Mouse (Mus musculus): ENCODE data around the gene Tmem51. TPM values are rescaled to one million over a fixed set of nuclear protein-coding genes. Genes with fewer than 3 reads are reported as not detected.

Tmem51 gene
- total and polyA plus RNA-seq, 3 experiments, result not detected

- no peak for TF ChIP-seq NELFE (IDR thresholded peaks at IDR 0.05; ENCODE audit: low read depth, low read length)
- no peak for TF ChIP-seq NRF1 (IDR thresholded peaks at IDR 0.05; ENCODE audit: insufficient read depth, low read depth, low read length, poor library complexity, severe bottlenecking)
- no peak for TF ChIP-seq ZKSCAN1 (IDR thresholded peaks at IDR 0.05; ENCODE audit: low read depth, low read length)
- TF ChIP-seq E2F4 (IDR thresholded peaks at IDR 0.05; ENCODE audit: borderline replicate concordance, low read depth, low read length), result no peak
- TF ChIP-seq TCF12 (IDR thresholded peaks at IDR 0.05; ENCODE audit: low read depth, low read length), result no peak
- TF ChIP-seq POLR2A (IDR thresholded peaks at IDR 0.05; ENCODE audit: control insufficient read depth in 1 of 2, insufficient read depth in 1 of 2, low read depth in 1 of 2, low read length in 2 of 2, poor library complexity in 1 of 2), result no peak
- TF ChIP-seq GATA1 (IDR thresholded peaks at IDR 0.05; ENCODE audit: low read depth, low read length), result no peak
- TF ChIP-seq RCOR1 (IDR thresholded peaks at IDR 0.05; ENCODE audit: low read depth, low read length), result no peak
- no peak for TF ChIP-seq USF1 (IDR thresholded peaks at IDR 0.05; ENCODE audit: low read depth, low read length)
- no peak for TF ChIP-seq POLR2AphosphoS2 (IDR thresholded peaks at IDR 0.05; ENCODE audit: low read length)
- TF ChIP-seq MAX (IDR thresholded peaks at IDR 0.05; ENCODE audit: low read length), result no peak
- no peak for TF ChIP-seq BHLHE40 (IDR thresholded peaks at IDR 0.05; ENCODE audit: borderline replicate concordance, low read depth, low read length)
- no peak for TF ChIP-seq CHD1 (IDR thresholded peaks at IDR 0.05; ENCODE audit: low read depth, low read length)
- no peak for TF ChIP-seq ZNF384 (IDR thresholded peaks at IDR 0.05; ENCODE audit: low read depth, low read length)
- TF ChIP-seq MXI1 (IDR thresholded peaks at IDR 0.05; ENCODE audit: low read depth, low read length), result no peak
- TF ChIP-seq TAL1 (IDR thresholded peaks at IDR 0.05; ENCODE audit: low read length), result no peak
- TF ChIP-seq MYB (IDR thresholded peaks at IDR 0.05; ENCODE audit: low read depth, low read length), result no peak
- TF ChIP-seq ZMIZ1 (IDR thresholded peaks at IDR 0.05; ENCODE audit: low read depth, low read length), result no peak
- no peak for TF ChIP-seq SMC3 (IDR thresholded peaks at IDR 0.05; ENCODE audit: low read depth, low read length)
- no peak for TF ChIP-seq MAFK (IDR thresholded peaks at IDR 0.05; ENCODE audit: borderline replicate concordance, low read depth, low read length)
- Histone ChIP-seq H3K9ac (ENCODE audit: control insufficient read depth, low read depth, low read length, poor library complexity, severe bottlenecking) (no peak overlapping the region), H3K4me1 (ENCODE audit: control insufficient read depth in 1 of 2, insufficient read depth in 2 of 2, low read length in 2 of 2) (no peaks in the 10 kb centered on the region), H3K9me3 (replicated peaks; ENCODE audit: insufficient read depth, low read length) (no peaks in the 10 kb centered on the region), H3K27ac (ENCODE audit: control insufficient read depth, low read depth, low read length) (no peak overlapping the region), H3K27me3 (ENCODE audit: control insufficient read depth in 1 of 2, insufficient read depth in 2 of 2, low read length in 2 of 2) (no peaks in the 10 kb centered on the region; a peak in 1 of 4 replicates), H3K79me2 (ENCODE audit: control insufficient read depth, insufficient read depth, low read length, poor library complexity) (no peaks in the 10 kb centered on the region), H3K36me3 (ENCODE audit: control insufficient read depth in 1 of 2, insufficient read depth in 2 of 2, low read length in 2 of 2) (no peaks in the 10 kb centered on the region), H3K4me3 (ENCODE audit: control insufficient read depth in 1 of 2, insufficient read depth in 1 of 2, low read depth in 2 of 2, low read length in 2 of 2) (no peak overlapping the region)
- no peak for DNase-seq (ENCODE audit: low read depth, low spot score)
Observed at GRCm38 (mm10) chr4:141998282-141998821, 85.8 kb downstream of the Tmem51 start.

- Histone ChIP-seq H3K36me3 (ENCODE audit: control insufficient read depth in 1 of 2, insufficient read depth in 2 of 2, low read length in 2 of 2) (no peaks in the 10 kb centered on the region), H3K4me1 (ENCODE audit: control insufficient read depth in 1 of 2, insufficient read depth in 2 of 2, low read length in 2 of 2) (no peaks in the 10 kb centered on the region), H3K27ac (ENCODE audit: control insufficient read depth, low read depth, low read length) (no peak overlapping the region), H3K9me3 (replicated peaks; ENCODE audit: insufficient read depth, low read length) (no peaks in the 10 kb centered on the region), H3K27me3 (ENCODE audit: control insufficient read depth in 1 of 2, insufficient read depth in 2 of 2, low read length in 2 of 2) (no peaks in the 10 kb centered on the region; a peak in 1 of 4 replicates), H3K9ac (ENCODE audit: control insufficient read depth, low read depth, low read length, poor library complexity, severe bottlenecking) (no peak overlapping the region), H3K4me3 (ENCODE audit: control insufficient read depth in 1 of 2, insufficient read depth in 1 of 2, low read depth in 2 of 2, low read length in 2 of 2) (no peak overlapping the region), H3K79me2 (ENCODE audit: control insufficient read depth, insufficient read depth, low read length, poor library complexity) (no peaks in the 10 kb centered on the region)
- TF ChIP-seq ZC3H11A (IDR thresholded peaks at IDR 0.05; ENCODE audit: low read depth, low read length) (no peak), MAZ (IDR thresholded peaks at IDR 0.05; ENCODE audit: low read depth, low read length) (no peak), GABPA (IDR thresholded peaks at IDR 0.05; ENCODE audit: low read depth, low read length) (no peak)
- no peak for DNase-seq (ENCODE audit: low read depth, low spot score)
Observed at GRCm38 (mm10) chr4:141996880-141997279, 87.2 kb downstream of the Tmem51 start.

All from MEL (cell line).